Mouse (Mus musculus) ES-E14 (cell line): Measurements from ENCODE around the gene Smndc1.

Experiments
- ZC3H11A ChIP-seq: IDR thresholded peaks from 2 replicates; pipeline ENCODE4 v1.6.1; 2012; ENCODE audit warnings: low read depth, mild to moderate bottlenecking, inconsistent platforms, low read length, borderline replicate concordance
- ZNF384 ChIP-seq: IDR thresholded peaks from 2 replicates; pipeline ENCODE4 v1.6.1; 2012; ENCODE audit warnings: low read depth, low read length, inconsistent platforms

DNA sequence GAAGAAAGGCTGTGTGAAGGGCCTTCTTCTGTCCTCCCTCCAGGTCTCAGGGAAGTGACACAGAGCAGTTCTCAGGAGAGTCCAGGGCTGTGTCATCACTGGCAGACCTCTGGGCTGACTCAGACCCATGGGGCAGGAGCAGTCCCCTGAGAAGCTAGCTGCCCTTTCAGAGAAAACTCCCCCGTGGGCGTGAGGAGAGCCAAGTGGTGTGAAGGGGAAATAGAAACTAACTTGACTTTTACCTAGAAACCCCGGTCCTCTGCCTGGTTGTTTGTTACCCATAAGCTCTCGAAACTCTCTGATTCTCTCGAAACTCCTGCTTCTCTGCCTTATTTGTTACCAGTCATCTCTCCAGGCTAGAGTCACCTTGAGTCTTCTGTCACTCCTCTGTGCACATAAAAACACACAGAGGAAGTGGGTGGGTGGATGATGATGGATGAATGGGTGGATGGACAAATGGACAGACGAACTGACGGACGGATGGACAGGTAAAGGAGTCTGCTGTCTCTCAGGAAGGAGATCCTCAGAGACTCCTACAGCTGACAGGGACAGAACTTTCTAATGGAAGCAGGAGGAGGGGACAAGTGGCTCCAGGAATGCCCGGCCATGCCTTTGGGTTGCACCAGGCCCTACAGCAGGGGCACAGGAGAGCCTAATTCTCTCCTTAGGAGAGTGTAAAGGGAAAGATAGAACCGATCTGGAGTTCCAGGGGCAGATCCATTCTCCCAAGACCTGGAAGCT is 43.7 kb upstream of the Smndc1 start:
- TF ChIP-seq ZNF384 (no peak), ZC3H11A (no peak)
